Mouse (Mus musculus): ENCODE results near the gene Mettl7a2. TPM values are rescaled to one million over a fixed set of nuclear protein-coding genes. Genes with fewer than 3 reads are reported as not detected.

Mettl7a2 gene
- not detected in 2 replicates for polyA plus RNA-seq (2015; fragmentation: Nextera tagmentation; extraction: Ambion mirVana)

GRCm38 (mm10) chr15:100352711-100353250 is at the start of gene Mettl7a2, which contains the start of gene Methig1:
Mettl7a2 (plus strand) TSS chr15:100353200.
Methig1 (plus strand) TSS chr15:100353149.

GRCm38 (mm10) chr15:100304019-100304991 is 48.7 kb upstream of the Mettl7a2 start, which contains the start of gene Mettl7a1:
Mettl7a1 (plus strand) TSS chr15:100304140.

GRCm38 (mm10) chr15:100334629-100335028 is 18.4 kb upstream of the Mettl7a2 start, which contains the start of gene Mettl7a3:
Mettl7a3 (plus strand) TSS chr15:100334929.

GRCm38 (mm10) chr15:100364242-100364641 is 11.2 kb downstream of the Mettl7a2 start, which contains the start of gene Higd1c:
Higd1c (plus strand) TSS chr15:100364542.

Other genes with a start within 250 kb of the Mettl7a2 start
- gene Atf1, start 125.4 kb upstream of the Mettl7a2 start, polyA plus RNA-seq (2015; fragmentation: Nextera tagmentation; extraction: Ambion mirVana) = 27.7 and 47.7 TPM in 2 replicates
- not detected in 2 replicates for gene Tmprss12, start 72.4 kb upstream of the Mettl7a2 start, polyA plus RNA-seq (2015; fragmentation: Nextera tagmentation; extraction: Ambion mirVana)
- gene Mettl7a1, start 49.1 kb upstream of the Mettl7a2 start, polyA plus RNA-seq (2015; fragmentation: Nextera tagmentation; extraction: Ambion mirVana) = 11.7 and 12.6 TPM in 2 replicates
- gene Mettl7a3, start 18.3 kb upstream of the Mettl7a2 start, polyA plus RNA-seq (2015; fragmentation: Nextera tagmentation; extraction: Ambion mirVana) = 0.29 and 0.30 TPM in 2 replicates
- 2.6 and 10.2 TPM in 2 replicates for gene Methig1, start 51 bp upstream of the Mettl7a2 start, polyA plus RNA-seq (2015; fragmentation: Nextera tagmentation; extraction: Ambion mirVana)
- gene Higd1c, start 11.3 kb downstream of the Mettl7a2 start, polyA plus RNA-seq (2015; fragmentation: Nextera tagmentation; extraction: Ambion mirVana) = 2.4 and 11.4 TPM in 2 replicates
- gene Gm5475, start 68.9 kb downstream of the Mettl7a2 start, polyA plus RNA-seq (2015; fragmentation: Nextera tagmentation; extraction: Ambion mirVana) = 0.11 and 0.28 TPM in 2 replicates
- 10.7 and 27.5 TPM in 2 replicates for gene Slc11a2, start 71.9 kb downstream of the Mettl7a2 start, polyA plus RNA-seq (2015; fragmentation: Nextera tagmentation; extraction: Ambion mirVana)
- 20.8 and 30.3 TPM in 2 replicates for gene Letmd1, start 115.8 kb downstream of the Mettl7a2 start, polyA plus RNA-seq (2015; fragmentation: Nextera tagmentation; extraction: Ambion mirVana)
- gene Csrnp2, start 142.3 kb downstream of the Mettl7a2 start, polyA plus RNA-seq (2015; fragmentation: Nextera tagmentation; extraction: Ambion mirVana) = 6.5 and 7.3 TPM in 2 replicates
- 12.6 and 17.6 TPM in 2 replicates for gene Tfcp2, start 198.8 kb downstream of the Mettl7a2 start, polyA plus RNA-seq (2015; fragmentation: Nextera tagmentation; extraction: Ambion mirVana)
- 4.7 and 5.1 TPM in 2 replicates for gene Pou6f1, start 246.8 kb downstream of the Mettl7a2 start, polyA plus RNA-seq (2015; fragmentation: Nextera tagmentation; extraction: Ambion mirVana)

Measured in adrenal gland, postnatal 0 days (tissue).